Mouse (Mus musculus): ENCODE data around the gene Pik3ip1. TPM values are rescaled to one million over a fixed set of nuclear protein-coding genes. Genes with fewer than 3 reads are reported as not detected.

Pik3ip1 gene
- polyA plus RNA-seq, 1 experiment from 2014 or later: 11.5 TPM

DNA sequence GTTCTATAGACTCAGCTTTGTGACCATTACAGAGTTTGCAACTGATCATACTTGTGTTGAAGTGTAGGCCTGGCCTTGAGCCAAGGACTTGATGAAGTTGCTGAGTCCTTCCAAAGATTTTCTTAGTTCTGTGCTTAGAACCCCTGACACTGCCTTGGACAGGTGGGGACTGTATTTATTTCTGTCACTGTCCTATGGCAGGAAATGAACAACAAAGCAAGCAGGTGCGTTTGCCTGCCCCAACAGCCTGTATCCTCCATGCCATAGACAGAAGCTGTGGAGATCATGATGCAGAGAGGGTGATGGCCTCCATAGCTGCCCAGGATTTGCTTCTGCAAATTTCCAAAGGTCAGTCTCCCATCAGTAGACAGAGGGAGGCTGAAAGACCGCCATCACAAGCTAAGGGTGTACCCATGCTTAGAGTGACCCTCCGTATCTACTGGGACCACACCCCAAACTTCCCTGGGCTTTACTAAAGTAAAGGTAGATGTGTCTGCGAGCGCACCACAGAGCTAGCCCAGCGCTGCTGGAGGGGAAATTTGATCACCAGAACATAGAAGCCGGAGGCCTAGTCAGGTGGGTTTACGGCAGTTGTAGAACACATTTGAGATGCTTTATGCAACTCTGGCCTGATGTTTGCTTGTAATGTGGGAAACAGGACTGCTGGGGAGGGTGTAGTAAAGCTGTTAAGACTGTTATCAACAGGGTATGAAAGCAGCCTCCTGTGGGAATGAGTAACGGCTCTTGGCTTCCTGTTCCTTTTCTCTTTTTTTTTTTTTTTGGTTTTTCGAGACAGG, 19.2 kb upstream of the Pik3ip1 start:
- Histone ChIP-seq H3K27ac (ENCODE audit: low read depth, low read length) (no peak overlapping the region), H3K36me3 (ENCODE audit: control insufficient read depth, insufficient read depth, low read length) (peaks cover 32% of the 10 kb centered on the region), H3K9me3 (ENCODE audit: control insufficient read depth, low read length) (no peaks in the 10 kb centered on the region), H3K4me3 (ENCODE audit: low read depth, low read length) (no peak overlapping the region), H3K4me1 (replicated peaks; ENCODE audit: control insufficient read depth, insufficient read depth, low read length) (no peaks in the 10 kb centered on the region), H3K4me2 (replicated peaks; ENCODE audit: low read depth, low read length) (no peak overlapping the region), H3K9ac (ENCODE audit: low read depth, low read length) (no peak overlapping the region), H3K27me3 (ENCODE audit: control insufficient read depth, insufficient read depth, low read length) (no peaks in the 10 kb centered on the region)
- DNase-seq (ENCODE audit: low spot score) (no peak), ATAC-seq (ENCODE audit: low FRiP score) (no peak)
- 89% methylated on average over 10 of the region's 10 CpGs for whole genome bisulfite sequencing

DNA sequence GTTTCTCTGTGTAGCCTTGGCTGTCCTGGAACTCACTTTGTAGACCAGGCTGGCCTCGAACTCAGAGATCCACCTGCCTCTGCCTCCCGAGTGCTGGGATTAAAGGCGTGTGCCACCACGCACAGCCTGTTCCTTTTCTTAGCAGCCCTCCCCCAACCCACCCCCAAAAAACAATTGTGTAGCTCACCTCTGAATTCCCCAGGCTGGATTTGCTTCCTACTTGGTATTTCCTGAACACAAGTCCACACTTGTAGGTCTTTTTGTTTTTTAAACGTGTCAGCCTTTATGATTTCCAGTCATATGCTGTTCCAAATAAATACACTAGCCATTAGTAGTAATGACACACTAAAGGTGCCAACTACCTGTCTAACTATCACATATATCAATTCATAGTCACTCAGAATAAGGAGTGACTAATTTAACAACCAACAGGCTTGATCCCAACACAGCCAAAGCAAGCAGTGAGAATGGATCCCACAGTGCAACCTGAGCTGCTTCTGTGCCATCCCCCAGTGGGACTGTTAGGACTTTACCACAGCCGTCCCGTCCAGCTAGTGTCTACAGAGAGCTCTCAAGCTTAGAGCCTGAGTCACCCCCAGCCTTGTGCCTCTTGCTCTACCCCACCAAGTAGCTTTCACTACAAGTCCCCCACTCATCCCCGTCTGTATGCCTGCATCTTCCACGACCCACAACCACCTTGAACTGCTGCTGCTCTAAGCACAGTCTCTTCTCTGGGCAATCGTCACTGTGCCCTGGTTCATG, 18.4 kb upstream of the Pik3ip1 start:
- no peak overlapping the region for H3K27ac ChIP-seq (ENCODE audit: low read depth, low read length)
- peaks cover 26% of the 10 kb centered on the region for H3K36me3 ChIP-seq (ENCODE audit: control insufficient read depth, insufficient read depth, low read length)
- no peak overlapping the region for H3K4me2 ChIP-seq (replicated peaks; ENCODE audit: low read depth, low read length)
- H3K9ac ChIP-seq (ENCODE audit: low read depth, low read length): no peak overlapping the region
- DNase-seq (ENCODE audit: low spot score) (no peak), ATAC-seq (ENCODE audit: low FRiP score) (no peak)
- no peaks in the 10 kb centered on the region for H3K27me3 ChIP-seq (ENCODE audit: control insufficient read depth, insufficient read depth, low read length)
- WGBS: 85% methylated on average over 9 of the region's 10 CpGs
- no peaks in the 10 kb centered on the region for H3K9me3 ChIP-seq (ENCODE audit: control insufficient read depth, low read length)
- no peaks in the 10 kb centered on the region for H3K4me1 ChIP-seq (replicated peaks; ENCODE audit: control insufficient read depth, insufficient read depth, low read length)
- no peak overlapping the region for H3K4me3 ChIP-seq (ENCODE audit: low read depth, low read length)

DNA sequence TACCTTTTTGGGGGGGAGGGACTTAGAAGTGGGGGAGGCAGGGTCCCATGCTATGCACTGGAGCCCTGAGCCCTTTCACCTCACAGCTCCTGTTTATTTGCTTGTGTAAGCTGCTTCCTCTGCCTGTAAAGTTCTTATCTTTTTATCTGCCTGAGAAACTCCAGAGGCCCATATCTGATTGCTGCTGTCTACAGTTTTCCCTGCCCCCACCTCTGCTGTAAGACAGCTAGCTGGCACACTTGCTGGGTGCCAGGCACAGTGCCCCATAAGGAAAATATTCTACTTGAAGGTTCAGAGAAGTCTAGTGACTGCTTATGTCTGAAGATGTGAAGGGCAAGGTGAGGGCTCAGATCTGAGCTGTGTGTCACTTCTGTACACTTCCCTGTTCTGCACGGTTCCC, 16.9 kb upstream of the Pik3ip1 start:
- Histone ChIP-seq H3K4me1 (replicated peaks; ENCODE audit: control insufficient read depth, insufficient read depth, low read length) (no peaks in the 10 kb centered on the region), H3K36me3 (ENCODE audit: control insufficient read depth, insufficient read depth, low read length) (peaks cover 16% of the 10 kb centered on the region), H3K4me3 (ENCODE audit: low read depth, low read length) (no peak overlapping the region), H3K9me3 (ENCODE audit: control insufficient read depth, low read length) (no peaks in the 10 kb centered on the region), H3K9ac (ENCODE audit: low read depth, low read length) (no peak overlapping the region), H3K4me2 (replicated peaks; ENCODE audit: low read depth, low read length) (no peak overlapping the region), H3K27me3 (ENCODE audit: control insufficient read depth, insufficient read depth, low read length) (no peaks in the 10 kb centered on the region), H3K27ac (ENCODE audit: low read depth, low read length) (no peak overlapping the region)
- ATAC-seq (ENCODE audit: low FRiP score): no peak; the same call in 1 of the 2 replicates
- no peak for DNase-seq (ENCODE audit: low spot score)
- 96% methylated on average over 1 of the region's 1 CpGs for WGBS

DNA sequence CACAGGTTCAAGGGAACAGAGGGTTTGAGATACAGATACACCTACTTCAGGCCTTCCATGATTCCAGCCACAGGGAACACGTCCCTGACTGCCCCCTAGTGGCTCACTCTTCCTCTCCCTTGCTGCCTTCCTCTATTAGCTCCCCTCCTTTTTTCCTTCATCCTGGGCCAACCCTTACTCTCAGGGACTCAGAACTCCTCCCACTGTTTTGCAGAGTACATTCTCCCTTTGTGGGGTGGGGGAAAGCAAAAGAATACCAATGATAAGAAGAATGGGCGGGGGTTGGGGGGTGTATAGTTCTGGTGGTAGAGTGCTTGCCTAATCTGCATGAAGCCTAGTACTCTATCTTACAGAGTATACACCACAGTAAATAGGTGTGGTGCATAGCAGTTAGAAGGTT, 16.1 kb upstream of the Pik3ip1 start:
- H3K4me2 ChIP-seq (replicated peaks; ENCODE audit: low read depth, low read length): no peak overlapping the region
- H3K9me3 ChIP-seq (ENCODE audit: control insufficient read depth, low read length): no peaks in the 10 kb centered on the region
- H3K4me3 ChIP-seq (ENCODE audit: low read depth, low read length): no peak overlapping the region
- no peak overlapping the region for H3K27ac ChIP-seq (ENCODE audit: low read depth, low read length)
- no peak overlapping the region for H3K9ac ChIP-seq (ENCODE audit: low read depth, low read length)
- H3K27me3 ChIP-seq (ENCODE audit: control insufficient read depth, insufficient read depth, low read length): no peaks in the 10 kb centered on the region
- no peaks in the 10 kb centered on the region for H3K4me1 ChIP-seq (replicated peaks; ENCODE audit: control insufficient read depth, insufficient read depth, low read length)
- peaks cover 16% of the 10 kb centered on the region for H3K36me3 ChIP-seq (ENCODE audit: control insufficient read depth, insufficient read depth, low read length)
- DNase-seq (ENCODE audit: low spot score): peak; percentile 65
- 27% methylated on average over 2 of the region's 2 CpGs for WGBS
- ATAC-seq (ENCODE audit: low FRiP score): peak; percentile 71

DNA sequence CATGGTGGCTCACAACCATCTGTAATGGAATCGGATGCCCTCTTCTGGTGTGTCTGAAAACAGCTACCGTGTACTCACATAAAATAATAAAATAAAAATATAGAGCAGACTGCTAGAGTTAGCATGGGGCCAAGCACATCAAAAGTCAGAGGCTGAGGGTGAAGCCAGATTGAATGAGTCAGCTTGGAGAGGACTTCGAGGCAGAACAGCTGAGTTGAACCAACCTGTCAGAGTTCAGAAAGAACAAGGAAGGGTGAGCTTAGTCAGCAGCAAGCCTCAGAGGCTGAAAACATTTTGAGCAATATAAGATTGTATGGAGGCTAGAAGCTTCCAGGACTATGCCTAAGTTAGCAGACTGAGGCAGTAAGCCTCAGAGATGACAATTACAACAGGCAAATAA, 11.9 kb upstream of the Pik3ip1 start:
- H3K4me1 ChIP-seq (replicated peaks; ENCODE audit: control insufficient read depth, insufficient read depth, low read length): no peaks in the 10 kb centered on the region
- ATAC-seq (ENCODE audit: low FRiP score) (no peak), DNase-seq (ENCODE audit: low spot score) (no peak)
- no peak overlapping the region for H3K4me3 ChIP-seq (ENCODE audit: low read depth, low read length)
- H3K9me3 ChIP-seq (ENCODE audit: control insufficient read depth, low read length): no peaks in the 10 kb centered on the region
- 94% methylated on average over 3 of the region's 3 CpGs for WGBS
- H3K27me3 ChIP-seq (ENCODE audit: control insufficient read depth, insufficient read depth, low read length): no peaks in the 10 kb centered on the region
- H3K9ac ChIP-seq (ENCODE audit: low read depth, low read length): no peak overlapping the region
- H3K4me2 ChIP-seq (replicated peaks; ENCODE audit: low read depth, low read length): no peak overlapping the region
- H3K36me3 ChIP-seq (ENCODE audit: control insufficient read depth, insufficient read depth, low read length): 0 out of 2 replicates have a peak, but pooled peaks cover 2% of the 10 kb centered on the region
- no peak overlapping the region for H3K27ac ChIP-seq (ENCODE audit: low read depth, low read length)

DNA sequence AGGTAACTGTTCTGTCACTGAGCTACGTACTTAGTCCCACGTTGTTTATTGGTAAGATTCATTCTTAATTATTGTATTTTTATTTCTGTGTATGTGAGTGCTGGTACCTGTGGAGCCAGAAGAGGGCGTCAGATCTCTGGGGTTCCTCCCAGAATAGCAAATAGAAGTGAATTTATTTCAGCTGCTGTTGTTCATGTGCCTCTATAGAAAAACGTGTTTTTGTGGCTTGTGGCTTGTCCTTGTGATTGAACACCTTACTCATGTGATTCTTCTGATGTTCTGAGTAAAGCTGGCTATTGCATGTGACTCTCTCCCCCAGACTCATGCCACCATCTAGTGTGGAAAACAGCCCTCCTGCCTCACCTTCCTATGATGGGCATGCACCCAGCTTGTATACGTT, 1.9 kb upstream of the Pik3ip1 start:
- ATAC-seq (ENCODE audit: low FRiP score): no peak
- H3K27me3 ChIP-seq (ENCODE audit: control insufficient read depth, insufficient read depth, low read length): no peaks in the 10 kb centered on the region
- H3K9ac ChIP-seq (ENCODE audit: low read depth, low read length): no peak overlapping the region
- no peaks in the 10 kb centered on the region for H3K9me3 ChIP-seq (ENCODE audit: control insufficient read depth, low read length)
- no peak for DNase-seq (ENCODE audit: low spot score)
- H3K36me3 ChIP-seq (ENCODE audit: control insufficient read depth, insufficient read depth, low read length): no peaks in the 10 kb centered on the region
- no peak overlapping the region for H3K27ac ChIP-seq (ENCODE audit: low read depth, low read length)
- H3K4me1 ChIP-seq (replicated peaks; ENCODE audit: control insufficient read depth, insufficient read depth, low read length): peaks cover 2% of the 10 kb centered on the region; the same call in 1 of the 2 replicates
- H3K4me2 ChIP-seq (replicated peaks; ENCODE audit: low read depth, low read length): no peak overlapping the region
- H3K4me3 ChIP-seq (ENCODE audit: low read depth, low read length): no peak overlapping the region
- WGBS: 75% methylated on average over 5 of the region's 5 CpGs

DNA sequence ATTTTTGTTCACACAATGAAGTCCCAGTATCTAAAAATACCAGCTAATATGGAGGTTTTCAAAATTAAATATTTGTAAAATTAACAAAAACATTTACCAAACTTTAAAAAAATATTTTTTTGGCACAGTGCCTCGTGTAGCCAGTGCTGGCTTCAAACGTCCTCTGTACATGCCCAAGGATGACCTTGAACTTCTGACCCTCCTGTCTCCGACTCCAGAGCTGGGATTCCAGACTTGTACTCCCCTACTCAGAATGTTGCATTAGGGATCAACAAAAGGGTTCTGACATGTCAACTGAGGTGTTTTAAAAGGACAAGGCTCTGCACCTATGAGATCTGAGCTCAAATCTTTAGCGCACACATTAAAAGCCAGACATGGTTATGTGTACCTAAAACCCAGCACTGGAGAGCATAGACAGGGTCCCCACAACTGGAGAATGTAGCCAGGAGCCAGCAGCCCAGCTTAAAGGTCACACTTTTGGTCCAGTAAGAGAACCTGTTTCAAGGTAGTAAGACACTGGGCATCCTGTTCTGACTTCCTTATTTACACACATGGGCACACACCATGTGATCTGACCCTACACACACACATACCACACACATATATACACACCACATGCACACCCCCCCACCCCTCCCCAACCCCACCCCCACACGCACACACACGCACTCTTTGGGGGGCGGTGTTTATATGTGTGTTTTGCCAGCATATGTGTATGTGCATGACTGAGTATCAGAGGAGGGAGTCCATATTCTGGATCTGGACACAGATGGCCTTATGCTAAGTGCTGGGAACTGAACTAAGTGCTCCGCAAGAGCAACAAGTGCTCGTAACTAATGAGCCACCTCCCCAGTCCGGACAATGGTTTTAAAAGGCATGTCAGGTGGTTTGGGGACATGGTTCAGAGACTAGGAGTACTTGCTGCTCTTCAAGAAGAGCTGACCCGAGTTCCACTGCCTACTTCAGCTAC, 1.1 kb upstream of the Pik3ip1 start:
- Histone ChIP-seq H3K4me1 (replicated peaks; ENCODE audit: control insufficient read depth, insufficient read depth, low read length) (peaks cover 2% of the 10 kb centered on the region; the same call in 1 of the 2 replicates), H3K9me3 (ENCODE audit: control insufficient read depth, low read length) (no peaks in the 10 kb centered on the region), H3K27ac (ENCODE audit: low read depth, low read length) (no peak overlapping the region), H3K27me3 (ENCODE audit: control insufficient read depth, insufficient read depth, low read length) (no peaks in the 10 kb centered on the region), H3K4me3 (ENCODE audit: low read depth, low read length) (no peak overlapping the region), H3K36me3 (ENCODE audit: control insufficient read depth, insufficient read depth, low read length) (no peaks in the 10 kb centered on the region), H3K4me2 (replicated peaks; ENCODE audit: low read depth, low read length) (no peak overlapping the region), H3K9ac (ENCODE audit: low read depth, low read length) (no peak overlapping the region)
- WGBS: 79% methylated on average over 11 of the region's 11 CpGs
- ATAC-seq (ENCODE audit: low FRiP score): no peak
- no peak for DNase-seq (ENCODE audit: low spot score)

DNA sequence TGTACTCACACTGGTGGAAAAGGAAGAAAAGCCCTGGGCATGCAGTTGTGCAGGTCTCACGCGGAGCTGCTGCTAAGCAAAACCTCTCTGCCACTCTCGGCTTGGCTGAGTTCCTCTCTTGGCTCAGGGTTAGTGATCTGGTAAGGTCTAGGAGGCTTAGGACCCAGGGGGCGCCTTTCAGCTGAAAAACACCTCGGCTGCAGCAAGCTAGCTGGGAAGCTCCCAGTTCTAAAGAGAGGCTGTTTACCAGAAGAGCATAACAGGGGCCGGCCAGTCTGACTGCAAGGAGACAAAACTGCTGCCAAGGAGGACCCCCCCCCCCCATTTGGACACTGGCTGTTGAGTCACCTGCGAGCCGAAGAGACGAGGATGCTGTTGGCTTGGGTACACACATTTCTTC, 365 bp downstream of the Pik3ip1 start:
- H3K27me3 ChIP-seq (ENCODE audit: control insufficient read depth, insufficient read depth, low read length): no peaks in the 10 kb centered on the region
- H3K9me3 ChIP-seq (ENCODE audit: control insufficient read depth, low read length): no peaks in the 10 kb centered on the region
- H3K9ac ChIP-seq (ENCODE audit: low read depth, low read length): peak overlapping the region; percentile 61
- no peaks in the 10 kb centered on the region for H3K36me3 ChIP-seq (ENCODE audit: control insufficient read depth, insufficient read depth, low read length)
- ATAC-seq (ENCODE audit: low FRiP score): peak; percentile 9; the same call in 1 of the 2 replicates
- H3K4me3 ChIP-seq (ENCODE audit: low read depth, low read length): peak overlapping the region; percentile 40
- H3K4me1 ChIP-seq (replicated peaks; ENCODE audit: control insufficient read depth, insufficient read depth, low read length): peaks cover 2% of the 10 kb centered on the region; the same call in 1 of the 2 replicates
- peak overlapping the region; percentile 30; the same call in 1 of the 2 replicates for H3K27ac ChIP-seq (ENCODE audit: low read depth, low read length)
- peak overlapping the region; percentile 88 for H3K4me2 ChIP-seq (replicated peaks; ENCODE audit: low read depth, low read length)
- WGBS: 4% methylated on average over 9 of the region's 9 CpGs
- peak; percentile 76 for DNase-seq (ENCODE audit: low spot score)

All from hindbrain, embryonic 11.5 days (tissue).